Mouse (Mus musculus): ENCODE data around the gene Stxbp2. TPM values are rescaled to one million over a fixed set of nuclear protein-coding genes. Genes with fewer than 3 reads are reported as not detected.

The Stxbp2 gene
- total RNA-seq (2023), result 199 TPM

DNA sequence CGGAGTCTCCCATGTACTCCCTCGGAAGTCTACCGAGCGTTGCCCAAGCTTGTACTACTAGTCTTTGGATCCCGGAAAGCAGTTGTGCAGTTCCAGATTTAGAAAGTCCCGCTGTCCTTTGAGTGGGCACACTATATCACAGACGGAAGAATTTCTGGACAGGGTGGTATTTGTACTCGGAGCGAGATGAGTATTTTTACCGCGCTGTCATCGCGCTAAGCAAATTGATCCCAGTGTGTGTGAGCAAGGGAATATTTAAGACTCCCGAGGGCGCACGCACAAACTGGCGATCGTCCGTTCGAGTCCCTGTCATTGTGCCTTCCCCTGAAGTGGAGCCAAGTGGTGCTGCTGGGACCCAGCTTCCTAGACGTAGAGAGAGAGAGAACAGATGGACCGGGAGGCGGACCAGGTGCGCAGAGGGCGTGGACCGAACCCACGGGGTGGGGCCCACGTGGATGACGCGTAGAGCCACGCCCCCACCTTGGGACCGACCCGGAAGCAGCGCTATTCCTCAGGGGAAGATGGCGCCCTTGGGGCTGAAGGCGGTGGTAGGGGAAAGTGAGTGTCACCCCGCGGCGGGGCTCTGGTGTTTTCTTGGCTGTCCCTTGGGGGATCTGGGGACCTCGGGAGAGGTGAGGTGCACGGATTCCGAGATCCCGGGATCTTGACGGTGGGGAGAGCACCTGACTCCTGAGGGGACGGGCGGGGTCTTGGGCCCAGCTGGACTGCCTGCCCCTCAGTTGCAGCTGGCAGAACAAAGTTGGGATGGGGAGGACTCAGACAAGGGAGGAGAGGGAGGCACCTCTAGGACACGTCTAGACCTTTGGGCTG, at the start of gene Stxbp2:
Stxbp2 (plus strand) TSS at position 309 of the 831 bp plus-strand sequence.

DNA sequence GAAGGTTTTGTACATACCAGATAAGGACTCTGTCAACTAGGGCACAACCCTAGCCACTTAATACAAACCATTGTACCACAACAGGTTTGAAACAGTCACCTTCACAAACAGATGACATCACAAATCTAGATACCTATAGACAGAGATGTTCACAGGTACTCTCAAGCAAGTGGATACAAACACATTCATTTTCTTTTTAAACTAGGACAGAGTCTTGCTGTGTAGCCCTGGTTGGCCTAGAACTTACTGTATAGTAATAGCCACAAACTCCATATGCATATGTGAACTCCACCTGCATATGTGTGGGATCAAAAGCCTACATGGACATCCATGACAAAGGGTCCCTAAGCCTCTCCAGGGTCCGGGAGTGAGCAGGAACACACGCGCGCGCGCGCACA, 43.8 kb upstream of the Stxbp2 start, which contains the start of gene Camsap3:
Camsap3 (plus strand) TSS at position 301 of the 398 bp plus-strand sequence.

DNA sequence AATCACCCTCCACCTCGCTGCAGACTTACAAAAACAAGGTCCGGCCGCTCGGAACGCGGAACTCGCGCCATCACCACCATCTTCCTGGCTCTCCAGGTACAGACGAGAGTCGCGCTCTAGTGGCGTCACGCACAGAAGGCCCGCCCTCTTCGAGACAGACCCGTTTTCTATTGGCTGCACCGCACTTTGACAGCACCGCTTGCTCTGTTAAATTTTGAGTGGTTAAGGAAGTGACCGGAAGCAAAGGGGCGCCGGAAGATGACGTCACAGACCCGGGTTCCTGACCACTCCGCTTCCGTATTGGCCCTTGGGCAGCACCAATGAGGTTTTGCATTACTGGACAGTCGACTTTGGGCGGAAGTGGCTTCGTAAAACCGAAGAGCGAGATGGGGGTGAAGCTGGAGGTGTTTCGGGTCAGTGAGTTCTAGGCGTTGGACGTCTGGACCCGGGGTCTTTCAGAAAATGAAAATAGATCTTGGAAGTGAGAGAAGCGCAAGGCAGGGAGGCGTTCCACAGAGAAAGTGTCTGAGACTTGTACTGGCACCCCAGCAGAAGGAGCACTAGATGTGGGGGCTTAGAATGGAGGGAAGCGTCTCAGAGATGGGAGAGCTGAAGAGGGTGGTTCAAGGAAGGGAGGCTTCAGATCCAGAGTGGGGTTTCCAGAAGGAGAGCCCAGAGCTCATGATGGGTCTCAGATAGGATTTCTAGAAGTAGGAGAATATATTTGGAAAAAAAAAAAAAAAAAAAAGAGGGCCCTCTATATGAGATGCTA, 9.4 kb upstream of the Stxbp2 start, which contains the start of the genes Xab2 and Pet100:
Xab2 (minus strand) TSS at position 118 of the 772 bp plus-strand sequence.
Pet100 (plus strand) TSS at position 350 of the 772 bp plus-strand sequence.

DNA sequence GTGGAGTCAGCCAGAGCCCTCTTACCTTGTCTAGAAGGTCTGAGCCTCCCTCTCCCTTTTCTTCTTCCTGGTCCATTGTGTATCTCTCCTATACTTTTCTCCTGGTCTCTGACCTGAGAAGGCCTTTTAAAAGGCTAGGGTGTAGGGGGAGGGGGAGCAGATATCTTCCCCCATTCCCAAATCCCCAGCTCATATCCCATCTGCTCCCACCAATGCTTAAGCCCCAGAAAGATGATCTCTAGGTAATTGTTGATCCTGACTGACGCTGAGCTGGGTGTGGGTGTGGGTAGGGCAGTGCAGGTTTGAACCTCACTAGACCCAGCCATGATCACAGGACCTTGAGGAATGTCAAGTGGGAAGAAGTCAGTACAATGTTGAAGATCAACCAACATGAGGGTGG, 5.3 kb upstream of the Stxbp2 start, which contains the start of gene Pcp2:
Pcp2 (minus strand) TSS at position 101 of the 400 bp plus-strand sequence.

DNA sequence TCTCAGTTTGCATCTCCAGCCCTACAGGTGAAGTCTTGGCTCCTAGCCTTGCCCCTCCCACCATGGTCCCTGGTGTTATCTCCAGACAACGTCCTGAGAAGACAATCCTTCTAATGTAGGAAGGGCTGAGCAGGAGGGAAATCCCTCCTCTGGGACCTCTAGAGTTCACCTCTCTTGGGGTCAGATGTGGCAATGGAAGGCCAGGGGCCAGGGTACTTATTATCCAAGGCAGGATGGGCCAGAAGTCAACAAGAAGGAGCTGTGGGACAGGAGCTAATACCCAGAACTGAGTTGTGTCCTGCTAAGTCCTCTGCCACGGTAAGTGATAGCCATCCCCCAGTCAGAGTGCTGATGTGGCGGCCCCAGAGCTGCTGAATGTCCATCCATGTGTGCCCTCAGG, 24.8 kb downstream of the Stxbp2 start, which contains the start of gene Retn:
Retn (plus strand) TSS at position 245 of the 400 bp plus-strand sequence.

DNA sequence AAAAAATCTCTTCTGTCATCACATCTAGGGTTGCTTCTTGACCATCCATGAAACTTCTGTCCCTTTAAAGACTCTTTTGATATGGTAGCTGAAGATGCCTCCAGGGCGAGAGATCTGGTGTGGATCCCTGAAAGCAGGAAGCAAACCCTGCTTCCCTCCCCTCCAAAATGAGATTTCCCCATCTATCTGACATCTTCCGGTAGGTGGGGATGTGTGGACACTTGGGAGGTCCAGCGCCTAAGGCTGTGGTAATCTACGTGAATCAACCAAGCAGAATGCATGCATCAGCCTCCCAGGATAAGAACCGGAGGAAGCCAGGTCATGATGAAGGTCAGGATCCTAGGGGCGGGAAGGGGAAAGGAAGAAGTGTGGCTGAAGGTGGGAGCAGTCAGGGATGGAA, 34.8 kb downstream of the Stxbp2 start, which contains the start of gene Mcemp1:
Mcemp1 (plus strand) TSS at position 248 of the 400 bp plus-strand sequence.

DNA sequence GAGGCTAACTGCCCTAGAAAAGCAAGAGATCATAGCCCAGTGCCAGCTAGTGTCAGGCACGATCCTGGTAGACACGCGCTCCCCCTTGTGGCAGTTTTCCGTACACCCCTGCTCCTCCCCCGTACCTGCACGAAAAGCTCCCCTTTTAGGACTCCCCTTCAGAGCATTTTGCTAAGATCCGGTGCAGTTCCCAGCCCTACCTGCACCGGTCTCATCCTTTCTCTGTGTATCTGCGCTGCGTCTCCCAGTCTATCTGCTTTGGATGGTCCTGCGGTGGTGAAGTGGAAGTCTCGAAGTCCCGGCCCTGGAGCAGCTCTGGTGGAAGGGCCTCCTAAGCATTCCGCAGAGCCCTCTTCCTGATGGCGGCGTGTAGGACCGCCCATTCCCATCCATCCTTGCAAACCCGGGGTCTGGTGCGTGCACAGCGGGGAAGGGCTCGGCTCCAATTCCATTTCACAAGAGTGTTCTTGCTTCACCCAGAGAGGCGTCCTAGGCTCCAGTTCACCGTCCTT, 41.3 kb downstream of the Stxbp2 start, which contains the start of gene Fcor:
Fcor (minus strand) TSS at position 383 of the 512 bp plus-strand sequence.

DNA sequence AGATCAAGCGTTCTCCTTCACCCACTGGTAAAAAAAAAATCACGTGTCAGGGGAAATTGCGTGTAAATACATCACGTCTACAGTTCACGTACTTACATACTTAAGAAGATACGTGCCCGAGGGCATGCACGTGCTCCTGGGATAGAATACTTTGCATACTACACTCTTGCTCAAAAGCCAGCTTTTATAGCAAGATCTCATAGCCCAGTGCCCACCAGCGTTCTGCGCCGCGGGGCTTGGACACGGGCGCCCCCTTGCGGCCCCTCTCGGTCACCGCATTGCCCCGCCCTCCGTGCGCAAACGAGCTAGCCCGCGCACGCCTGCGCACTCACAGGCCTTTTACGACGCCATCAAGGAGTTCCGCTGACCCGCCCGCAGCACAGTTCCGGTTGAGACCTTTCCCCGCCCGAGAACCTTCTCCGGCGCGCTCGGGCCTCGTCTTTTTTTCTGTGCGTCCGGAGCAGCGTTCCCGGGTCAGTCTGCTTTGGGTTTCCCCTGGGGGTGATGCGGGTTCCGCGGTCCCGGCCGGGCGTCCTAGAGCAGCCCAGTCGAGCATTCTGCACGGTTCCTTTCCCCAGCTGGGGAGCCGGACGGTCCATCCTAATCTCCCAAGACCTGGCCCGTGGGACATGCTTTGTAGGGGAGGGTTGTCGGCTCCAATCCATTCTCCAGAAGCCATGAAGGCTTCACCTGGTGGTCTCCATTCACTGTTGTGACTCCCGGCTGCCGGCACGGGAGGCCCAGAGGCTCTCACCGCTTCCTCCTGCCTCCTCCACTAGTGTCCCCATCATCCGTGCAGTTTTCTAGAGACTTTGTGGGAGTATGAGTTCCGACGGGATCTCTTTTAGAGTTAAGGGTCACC, 45.6 kb downstream of the Stxbp2 start, which contains the start of gene Trappc5:
Trappc5 (plus strand) TSS at position 169 of the 862 bp plus-strand sequence.

Other genes with a start within 250 kb of the Stxbp2 start
- gene Arhgef18, start 237.9 kb upstream of the Stxbp2 start, total RNA-seq (2023), result 296 TPM
- 0.65 TPM for gene Pex11g, start 163.3 kb upstream of the Stxbp2 start, total RNA-seq (2023)
- gene Tex45, start 160.1 kb upstream of the Stxbp2 start, total RNA-seq (2023), result 5.4 TPM
- gene Zfp358, start 137.8 kb upstream of the Stxbp2 start, total RNA-seq (2023), result 6.4 TPM
- gene Mcoln1, start 130.5 kb upstream of the Stxbp2 start, total RNA-seq (2023), result 81.8 TPM
- gene Pnpla6, start 115.6 kb upstream of the Stxbp2 start, total RNA-seq (2023), result 52.8 TPM
- not detected for gene C330021F23Rik, start 63.0 kb upstream of the Stxbp2 start, total RNA-seq (2023)
- gene Camsap3, start 43.7 kb upstream of the Stxbp2 start, total RNA-seq (2023), result not detected
- gene Xab2, start 9.6 kb upstream of the Stxbp2 start, total RNA-seq (2023), result 91.9 TPM
- gene Pet100, start 9.4 kb upstream of the Stxbp2 start, total RNA-seq (2023), result 50.7 TPM
- gene Pcp2, start 5.4 kb upstream of the Stxbp2 start, total RNA-seq (2023), result not detected
- not detected for gene Retn, start 24.8 kb downstream of the Stxbp2 start, total RNA-seq (2023)
- gene Mcemp1, start 34.8 kb downstream of the Stxbp2 start, total RNA-seq (2023), result 0.53 TPM
- gene Fcor, start 41.4 kb downstream of the Stxbp2 start, total RNA-seq (2023), result not detected
- gene Trappc5, start 45.3 kb downstream of the Stxbp2 start, total RNA-seq (2023), result 13.7 TPM
- gene Fcer2a, start 63.2 kb downstream of the Stxbp2 start, total RNA-seq (2023), result 15.8 TPM
- gene Clec4g, start 89.7 kb downstream of the Stxbp2 start, total RNA-seq (2023), result not detected
- 0.68 TPM for gene Cd209a, start 118.0 kb downstream of the Stxbp2 start, total RNA-seq (2023)
- gene Cd209e, start 223.4 kb downstream of the Stxbp2 start, total RNA-seq (2023), result not detected
- not detected for gene Cd209d, start 247.6 kb downstream of the Stxbp2 start, total RNA-seq (2023)